Mouse (Mus musculus): ENCODE measurements around the gene Tnfrsf8. TPM values are rescaled to one million over a fixed set of nuclear protein-coding genes. Genes with fewer than 3 reads are reported as not detected.

The Tnfrsf8 gene
- polyA plus RNA-seq, 1 experiment from 2014 or later = 0.08 TPM

GRCm38 (mm10) chr4:145254418-145254817 lies 60.5 kb downstream of the Tnfrsf8 start:
- Histone ChIP-seq H3K4me1 (replicated peaks) (no peaks in the 10 kb centered on the region), H3K27me3 (ENCODE audit: insufficient read depth, poor library complexity, severe bottlenecking) (no peaks in the 10 kb centered on the region), H3K36me3 (no peaks in the 10 kb centered on the region), H3K9me3 (no peaks in the 10 kb centered on the region), H3K27ac (no peak overlapping the region), H3K4me3 (no peak overlapping the region)
- WGBS = 65% methylated on average over 13 of the region's 13 CpGs
- no peak for DNase-seq (ENCODE audit: low spot score)

DNA sequence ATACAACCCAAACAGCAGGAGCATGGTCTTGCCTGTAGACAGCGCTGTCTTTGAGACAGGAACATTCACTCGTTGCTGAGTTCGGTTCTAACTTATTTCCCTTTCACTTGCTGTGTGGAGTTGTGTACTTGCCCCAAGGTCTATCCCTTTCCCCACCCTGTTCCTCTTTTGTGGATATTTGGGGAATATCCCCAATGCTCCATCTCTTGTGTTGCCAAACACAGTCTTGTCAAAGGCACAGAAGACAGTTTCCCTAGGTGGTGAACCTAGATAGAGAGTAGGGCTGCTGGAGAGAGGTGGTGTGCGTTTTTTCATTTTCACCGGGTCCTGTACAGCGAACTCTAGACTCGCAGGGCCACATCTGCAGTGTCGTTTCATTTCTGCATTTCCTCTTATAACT lies 62.4 kb downstream of the Tnfrsf8 start:
- H3K27ac ChIP-seq = no peak overlapping the region
- no peaks in the 10 kb centered on the region for H3K9me3 ChIP-seq
- no peaks in the 10 kb centered on the region for H3K4me1 ChIP-seq (replicated peaks)
- 90% methylated on average over 8 of the region's 8 CpGs for WGBS
- H3K4me3 ChIP-seq = no peak overlapping the region
- H3K27me3 ChIP-seq (ENCODE audit: insufficient read depth, poor library complexity, severe bottlenecking) = peaks cover 9% of the 10 kb centered on the region
- DNase-seq (ENCODE audit: low spot score) = no peak
- no peaks in the 10 kb centered on the region for H3K36me3 ChIP-seq

DNA sequence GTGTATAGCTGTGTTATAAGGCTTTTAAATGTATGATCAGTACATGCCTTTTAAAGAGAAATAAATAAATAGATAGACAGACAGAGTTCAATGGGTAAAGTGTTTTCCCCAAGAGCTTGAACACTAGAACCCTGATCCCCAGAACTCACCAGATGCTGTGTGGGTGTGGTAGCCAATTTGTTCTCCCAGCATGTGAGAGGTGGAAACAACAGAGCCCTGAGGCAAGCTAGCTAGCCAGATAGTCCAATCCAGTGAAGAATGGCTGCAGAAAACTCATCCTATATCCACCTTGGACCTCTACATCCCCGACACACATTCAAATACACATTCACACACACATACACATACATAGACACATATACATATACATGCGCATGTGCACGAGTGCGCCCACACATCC lies 63.4 kb downstream of the Tnfrsf8 start:
- H3K9me3 ChIP-seq = no peaks in the 10 kb centered on the region
- no peak overlapping the region for H3K27ac ChIP-seq
- no peaks in the 10 kb centered on the region for H3K36me3 ChIP-seq
- peaks cover 4% of the 10 kb centered on the region for H3K4me1 ChIP-seq (replicated peaks)
- H3K27me3 ChIP-seq (ENCODE audit: insufficient read depth, poor library complexity, severe bottlenecking) = peaks cover 20% of the 10 kb centered on the region
- no peak for DNase-seq (ENCODE audit: low spot score)
- 91% methylated on average over 4 of the region's 4 CpGs for WGBS
- no peak overlapping the region for H3K4me3 ChIP-seq

DNA sequence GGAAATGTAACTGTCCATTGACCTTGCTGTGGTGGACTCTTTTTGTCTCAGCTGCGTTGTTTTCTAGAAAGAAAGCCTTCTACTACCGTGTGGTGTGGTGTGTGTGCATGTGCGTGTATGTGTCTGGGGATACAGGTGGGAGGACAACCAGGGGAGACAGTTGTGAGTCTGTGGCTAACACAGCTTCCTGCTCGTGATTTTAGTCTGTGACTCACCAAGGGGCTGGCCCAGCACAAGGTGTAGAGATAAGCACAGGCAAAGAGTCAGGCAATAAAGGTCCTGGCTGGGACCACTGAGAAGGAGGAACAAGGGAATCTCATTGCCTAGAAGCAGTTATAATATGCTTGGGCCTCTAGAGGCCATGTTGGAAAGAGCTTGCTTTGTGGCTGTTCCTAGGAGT lies 65.0 kb downstream of the Tnfrsf8 start:
- Histone ChIP-seq H3K9me3 (no peaks in the 10 kb centered on the region), H3K36me3 (no peaks in the 10 kb centered on the region), H3K27ac (no peak overlapping the region), H3K4me1 (replicated peaks) (peaks cover 14% of the 10 kb centered on the region), H3K27me3 (ENCODE audit: insufficient read depth, poor library complexity, severe bottlenecking) (peaks cover 35% of the 10 kb centered on the region), H3K4me3 (no peak overlapping the region)
- 77% methylated on average over 4 of the region's 4 CpGs for WGBS
- DNase-seq (ENCODE audit: low spot score) = no peak

DNA sequence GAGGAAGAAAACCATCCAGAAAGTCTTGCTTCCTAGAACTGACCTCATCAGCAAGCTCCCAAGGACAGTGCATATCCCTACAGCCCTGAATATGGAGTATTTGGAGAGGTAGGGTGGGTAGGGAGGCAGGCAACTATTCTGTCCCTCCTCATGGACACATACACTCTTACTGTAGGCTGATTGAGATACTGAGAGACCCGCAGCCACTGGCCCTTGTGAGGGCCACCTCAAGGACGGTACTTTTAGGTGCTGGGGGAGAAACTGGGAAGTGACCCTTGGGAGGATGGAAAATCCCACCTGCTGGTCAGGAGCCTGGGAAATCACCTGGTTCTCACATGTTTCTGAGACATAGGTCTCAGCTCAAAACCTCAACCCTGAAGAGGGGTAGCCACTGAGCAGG lies 67.4 kb downstream of the Tnfrsf8 start:
- DNase-seq (ENCODE audit: low spot score) = no peak
- Histone ChIP-seq H3K27me3 (ENCODE audit: insufficient read depth, poor library complexity, severe bottlenecking) (peaks cover 40% of the 10 kb centered on the region), H3K36me3 (no peaks in the 10 kb centered on the region)

DNA sequence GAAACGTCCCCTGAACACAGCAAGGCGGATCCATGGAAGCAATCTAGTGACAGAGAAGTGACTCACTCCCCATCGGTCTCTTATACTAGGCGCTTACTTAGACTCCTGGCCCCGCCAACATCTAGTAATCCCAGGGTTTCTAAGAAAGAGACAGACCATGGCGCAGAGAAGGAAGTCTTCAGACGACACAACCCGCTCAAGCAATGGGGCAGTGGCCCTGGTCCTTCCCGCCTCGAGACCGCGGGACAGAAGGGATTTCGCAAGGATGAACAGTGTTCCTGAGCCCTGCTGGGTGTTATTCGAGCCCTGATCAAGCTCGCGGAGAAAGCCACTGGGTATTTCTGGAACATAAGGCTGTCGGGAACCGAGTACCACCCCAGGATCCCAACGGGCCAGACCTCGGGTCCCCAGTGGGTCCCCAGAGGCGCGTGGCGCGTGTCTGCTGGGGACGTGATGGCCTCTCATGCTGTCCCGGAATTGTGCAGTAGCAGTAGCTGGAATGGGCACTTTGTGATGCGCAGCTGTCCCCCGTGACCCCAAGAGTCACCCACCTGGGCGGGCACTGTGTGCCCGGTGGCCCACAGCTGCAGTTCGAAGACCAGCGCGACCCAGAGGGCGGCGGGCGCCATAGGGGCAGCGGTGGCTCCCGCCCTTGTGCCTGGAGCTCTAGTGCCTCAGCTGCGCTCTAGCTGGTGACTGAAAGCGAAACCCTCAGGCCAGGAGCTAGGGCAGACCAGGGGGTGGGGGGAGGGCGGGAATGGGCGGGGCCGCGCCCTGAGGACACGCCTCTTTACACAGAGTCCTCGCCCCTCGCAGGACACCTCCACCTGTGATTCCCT lies 68.6 kb downstream of the Tnfrsf8 start, which contains the start of gene Tnfrsf1b:
Gene Tnfrsf1b (minus strand): TSS at position 698 of the 839 bp plus-strand sequence.
- Histone ChIP-seq H3K9me3 (no peaks in the 10 kb centered on the region), H3K4me1 (replicated peaks) (peaks cover 14% of the 10 kb centered on the region), H3K27ac (peak within 1 kb of the TSS; percentile 80), H3K36me3 (no peaks in the 10 kb centered on the region), H3K4me3 (peak within 1 kb of the TSS; percentile 59), H3K27me3 (ENCODE audit: insufficient read depth, poor library complexity, severe bottlenecking) (peaks cover 40% of the 10 kb centered on the region)
- WGBS = under 1% methylated on average over 47 of the region's 47 CpGs
- DNase-seq (ENCODE audit: low spot score) = peak; percentile 51

More for the DNA sequence above, 67.4 kb downstream of the Tnfrsf8 start:
- WGBS = 73% methylated on average over 2 of the region's 2 CpGs
- Histone ChIP-seq H3K4me3 (no peak overlapping the region), H3K4me1 (replicated peaks) (peaks cover 14% of the 10 kb centered on the region), H3K27ac (no peak overlapping the region), H3K9me3 (no peaks in the 10 kb centered on the region)

GRCm38 (mm10) chr4:145245581-145245980 lies 69.4 kb downstream of the Tnfrsf8 start:
- Histone ChIP-seq H3K27ac (no peak overlapping the region), H3K4me1 (replicated peaks) (peaks cover 14% of the 10 kb centered on the region), H3K4me3 (peak overlapping the region; percentile 59; the same call in 1 of the 2 replicates), H3K27me3 (ENCODE audit: insufficient read depth, poor library complexity, severe bottlenecking) (peaks cover 40% of the 10 kb centered on the region), H3K36me3 (no peaks in the 10 kb centered on the region), H3K9me3 (no peaks in the 10 kb centered on the region)
- DNase-seq (ENCODE audit: low spot score) = no peak
- WGBS = 88% methylated on average over 3 of the region's 3 CpGs

- H3K27ac ChIP-seq = no peak overlapping the region
- 95% methylated on average over 2 of the region's 2 CpGs for WGBS
- H3K36me3 ChIP-seq = no peaks in the 10 kb centered on the region
- peaks cover 14% of the 10 kb centered on the region for H3K4me1 ChIP-seq (replicated peaks)
- no peak overlapping the region for H3K4me3 ChIP-seq
- H3K27me3 ChIP-seq (ENCODE audit: insufficient read depth, poor library complexity, severe bottlenecking) = peaks cover 40% of the 10 kb centered on the region
- no peaks in the 10 kb centered on the region for H3K9me3 ChIP-seq
- no peak for DNase-seq (ENCODE audit: low spot score)
Observed at GRCm38 (mm10) chr4:145244676-145245075, 70.3 kb downstream of the Tnfrsf8 start.

DNA sequence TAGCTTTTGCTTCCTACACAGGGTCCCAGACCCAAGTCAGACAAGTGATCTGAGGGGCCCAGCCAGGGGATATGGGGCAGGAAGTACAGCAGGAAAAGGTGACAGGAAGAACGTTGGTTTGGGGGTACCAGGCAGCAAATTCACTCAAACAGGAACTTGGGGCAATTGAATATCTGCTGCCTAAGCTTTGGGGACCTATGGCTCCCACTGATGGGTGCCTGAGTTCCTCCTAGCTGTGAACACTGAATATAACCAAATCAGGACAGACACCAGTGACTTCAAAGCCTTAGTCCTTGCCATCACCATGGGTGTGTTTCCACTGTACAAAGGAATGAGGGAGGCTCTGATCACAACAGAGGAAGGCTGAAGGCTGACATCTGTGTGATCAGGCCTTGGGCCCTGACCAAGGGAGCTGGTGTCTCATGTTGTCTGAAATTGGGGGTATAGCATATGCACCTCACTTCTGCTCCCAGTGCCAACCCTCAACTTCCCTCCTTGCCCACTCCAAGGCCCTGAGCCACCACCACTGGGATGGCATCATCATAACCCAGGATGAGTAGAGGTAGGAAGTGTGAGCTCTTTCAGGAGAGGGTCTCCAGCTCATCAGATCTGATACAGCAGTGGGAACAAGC lies 72.1 kb downstream of the Tnfrsf8 start:
- Histone ChIP-seq H3K27me3 (ENCODE audit: insufficient read depth, poor library complexity, severe bottlenecking) (peaks cover 33% of the 10 kb centered on the region), H3K27ac (no peak overlapping the region), H3K4me3 (no peak overlapping the region), H3K4me1 (replicated peaks) (peaks cover 14% of the 10 kb centered on the region), H3K36me3 (no peaks in the 10 kb centered on the region), H3K9me3 (no peaks in the 10 kb centered on the region)
- WGBS = 78% methylated on average over 1 of the region's 1 CpGs
- no peak for DNase-seq (ENCODE audit: low spot score)

- no peak for DNase-seq (ENCODE audit: low spot score)
- 78% methylated on average over 4 of the region's 4 CpGs for WGBS
- no peaks in the 10 kb centered on the region for H3K36me3 ChIP-seq
Observed at GRCm38 (mm10) chr4:145240723-145241231, 74.2 kb downstream of the Tnfrsf8 start.

DNA sequence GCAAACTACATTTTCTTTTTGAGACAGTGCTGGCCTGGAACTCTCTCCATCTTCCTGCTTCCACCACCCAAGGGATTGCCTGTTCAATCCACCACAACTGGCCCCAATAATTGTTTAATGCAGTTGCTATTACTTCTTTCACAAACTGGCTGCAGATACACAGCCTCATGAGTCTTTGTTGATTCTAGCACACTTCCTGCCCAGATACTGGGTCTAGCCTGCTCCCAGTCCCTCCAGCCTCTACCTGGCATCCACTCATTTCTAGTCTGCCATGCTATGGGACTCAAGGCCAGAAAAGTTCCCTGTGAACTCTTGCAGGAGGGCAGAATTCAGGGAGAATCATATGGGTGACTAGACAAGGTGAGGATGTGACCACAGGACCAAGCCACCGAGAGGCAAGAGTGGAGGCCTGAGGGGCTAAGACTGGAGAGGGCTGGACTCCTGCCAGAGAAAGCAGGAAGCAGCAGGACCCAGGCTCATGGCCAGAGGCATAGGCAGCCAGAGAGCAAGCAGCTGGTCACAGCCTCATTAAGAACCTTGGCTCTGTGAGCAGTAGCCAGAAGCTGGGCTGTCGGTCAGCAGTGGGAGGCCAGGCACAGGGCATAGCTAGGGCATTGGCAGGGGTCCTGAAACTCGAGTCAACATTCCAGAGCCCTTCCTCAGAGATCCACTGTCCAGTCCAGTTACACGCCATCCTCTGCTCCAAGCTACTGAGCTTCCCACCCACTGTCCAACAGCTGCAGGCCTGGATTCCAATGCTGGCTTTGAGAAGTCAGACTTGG lies 75.7 kb downstream of the Tnfrsf8 start:
- Histone ChIP-seq H3K27ac (0 out of 2 replicates have a peak overlapping the region, but pooled peaks have one; percentile 10), H3K4me3 (no peak overlapping the region), H3K9me3 (no peaks in the 10 kb centered on the region), H3K27me3 (ENCODE audit: insufficient read depth, poor library complexity, severe bottlenecking) (no peaks in the 10 kb centered on the region), H3K36me3 (no peaks in the 10 kb centered on the region), H3K4me1 (replicated peaks) (no peaks in the 10 kb centered on the region)
- DNase-seq (ENCODE audit: low spot score) = no peak
- 58% methylated on average over 4 of the region's 4 CpGs for WGBS

More at GRCm38 (mm10) chr4:145240723-145241231, 74.2 kb downstream of the Tnfrsf8 start:
- no peak overlapping the region for H3K27ac ChIP-seq
- H3K4me3 ChIP-seq = no peak overlapping the region
- H3K4me1 ChIP-seq (replicated peaks) = peaks cover 2% of the 10 kb centered on the region; the same call in 1 of the 2 replicates
- H3K27me3 ChIP-seq (ENCODE audit: insufficient read depth, poor library complexity, severe bottlenecking) = peaks cover 12% of the 10 kb centered on the region
- no peaks in the 10 kb centered on the region for H3K9me3 ChIP-seq

- WGBS = 91% methylated on average over 7 of the region's 7 CpGs
Observed at GRCm38 (mm10) chr4:145236027-145236426, 78.9 kb downstream of the Tnfrsf8 start.

More at GRCm38 (mm10) chr4:145236027-145236426, 78.9 kb downstream of the Tnfrsf8 start:
- Histone ChIP-seq H3K27me3 (ENCODE audit: insufficient read depth, poor library complexity, severe bottlenecking) (no peaks in the 10 kb centered on the region), H3K4me3 (no peak overlapping the region), H3K4me1 (replicated peaks) (peaks cover 8% of the 10 kb centered on the region), H3K36me3 (no peaks in the 10 kb centered on the region), H3K27ac (no peak overlapping the region), H3K9me3 (no peaks in the 10 kb centered on the region)
- DNase-seq (ENCODE audit: low spot score) = no peak
